Mouse (Mus musculus) lung, embryonic 15.5 days (tissue): ENCODE measurements at regions not wholly inside any gene's neighbourhood (a gene's known extent, or its start where the extent isn't known, plus 50 kb on each side); places are given as distances from the start of the nearest gene placed in this dataset.

Experiments
- ATAC-seq: fragments of 200-750 bp; cut with Nextera tagmentation; 2 replicates; pipeline ENCODE4 v1.8.0; 2017; ENCODE audit warnings: moderate number of reproducible peaks, borderline replicate concordance; ENCODE audit not compliant: low FRiP score, low TSS enrichment; ENCODE audit errors: extremely low read depth
- H3K27ac ChIP-seq: fragments of 300-500 bp; sonication (generic); 2 replicates; pipeline ENCODE4 v1.5.1; 2015; ENCODE audit warnings: moderate library complexity, mild to moderate bottlenecking, inconsistent platforms
- H3K27me3 ChIP-seq: fragments of 300-500 bp; sonication (generic); 2 replicates; pipeline ENCODE4 v1.6.1; 2015; ENCODE audit warnings: inconsistent platforms
- H3K36me3 ChIP-seq: fragments of 300-500 bp; sonication (generic); 2 replicates; pipeline ENCODE4 v1.6.1; 2015; ENCODE audit warnings: inconsistent platforms
- H3K4me1 ChIP-seq: fragments of 300-500 bp; sonication (generic); 2 replicates; pipeline ENCODE4 v1.6.1; 2015; ENCODE audit warnings: inconsistent platforms
- H3K4me2 ChIP-seq: fragments of 300-500 bp; sonication (generic); 2 replicates; pipeline ENCODE4 v1.6.1; 2015; ENCODE audit warnings: inconsistent platforms, mild to moderate bottlenecking, moderate library complexity
- H3K4me3 ChIP-seq: fragments of 300-500 bp; sonication (generic); 2 replicates; pipeline ENCODE4 v1.5.1; 2015; ENCODE audit warnings: mild to moderate bottlenecking, inconsistent platforms
- H3K9ac ChIP-seq: fragments of 300-500 bp; sonication (generic); 2 replicates; pipeline ENCODE4 v1.6.1; 2015; ENCODE audit warnings: inconsistent platforms
- H3K9me3 ChIP-seq: fragments of 300-500 bp; sonication (generic); 2 replicates; pipeline ENCODE4 v1.6.1; 2016; ENCODE audit warnings: inconsistent platforms
- WGBS: fragments of 180-500 bp; shearing (Covaris S2); methylation state at CpG from one replicate; pipeline ENCODE4 v1.1.7; 2015; 5-methylcytosine and 5-hydroxymethylcytosine counted together

- 80% methylated on average over 1 of the region's 1 CpGs for WGBS
- Histone ChIP-seq H3K4me2 (no peak overlapping the region), H3K27me3 (no peaks in the 10 kb centered on the region), H3K9me3 (no peaks in the 10 kb centered on the region), H3K27ac (no peak overlapping the region), H3K4me1 (no peaks in the 10 kb centered on the region), H3K36me3 (no peaks in the 10 kb centered on the region), H3K4me3 (no peak overlapping the region), H3K9ac (no peak overlapping the region)
- no peak for ATAC-seq
These were observed 68.3 kb downstream of the Cd83 start for GRCm38 (mm10) chr13:43852888-43853287.

- Histone ChIP-seq H3K9me3 (no peaks in the 10 kb centered on the region), H3K4me3 (no peak overlapping the region), H3K27ac (no peak overlapping the region), H3K4me2 (no peak overlapping the region), H3K9ac (no peak overlapping the region), H3K4me1 (no peaks in the 10 kb centered on the region), H3K36me3 (no peaks in the 10 kb centered on the region), H3K27me3 (no peaks in the 10 kb centered on the region)
- ATAC-seq, result no peak
- WGBS, result 88% methylated on average over 2 of the region's 2 CpGs
These were observed 70.4 kb downstream of the Cd83 start for GRCm38 (mm10) chr13:43854973-43855372.

- Histone ChIP-seq H3K4me2 (no peak overlapping the region), H3K27me3 (no peaks in the 10 kb centered on the region), H3K9ac (no peak overlapping the region), H3K27ac (no peak overlapping the region), H3K9me3 (no peaks in the 10 kb centered on the region), H3K36me3 (no peaks in the 10 kb centered on the region), H3K4me1 (peaks cover 37% of the 10 kb centered on the region), H3K4me3 (no peak overlapping the region)
- ATAC-seq, result no peak
- WGBS, result 45% methylated on average over 4 of the region's 4 CpGs
These were observed 76.4 kb downstream of the Cd83 start for GRCm38 (mm10) chr13:43860932-43861331.

- H3K27ac ChIP-seq, result no peak overlapping the region
- no peak for ATAC-seq
- H3K4me2 ChIP-seq, result no peak overlapping the region
- no peak overlapping the region for H3K4me3 ChIP-seq
- peaks cover 37% of the 10 kb centered on the region for H3K4me1 ChIP-seq
- H3K36me3 ChIP-seq, result no peaks in the 10 kb centered on the region
- 74% methylated on average over 7 of the region's 7 CpGs for WGBS
- H3K9me3 ChIP-seq, result no peaks in the 10 kb centered on the region
- H3K27me3 ChIP-seq, result no peaks in the 10 kb centered on the region
- H3K9ac ChIP-seq, result no peak overlapping the region
These were observed 76.8 kb downstream of the Cd83 start for GRCm38 (mm10) chr13:43861424-43861823.

GRCm38 (mm10) chr13:43862056-43862455 is 77.5 kb downstream of the Cd83 start:
- no peak overlapping the region for H3K27ac ChIP-seq
- H3K9ac ChIP-seq, result no peak overlapping the region
- ATAC-seq, result no peak
- H3K36me3 ChIP-seq, result no peaks in the 10 kb centered on the region
- no peak overlapping the region for H3K4me2 ChIP-seq
- WGBS, result 61% methylated on average over 5 of the region's 5 CpGs
- H3K9me3 ChIP-seq, result no peaks in the 10 kb centered on the region
- H3K4me1 ChIP-seq, result peaks cover 37% of the 10 kb centered on the region
- H3K27me3 ChIP-seq, result no peaks in the 10 kb centered on the region
- no peak overlapping the region for H3K4me3 ChIP-seq

GRCm38 (mm10) chr13:43862586-43862985 is 78.0 kb downstream of the Cd83 start:
- 44% methylated on average over 6 of the region's 6 CpGs for WGBS
- H3K27ac ChIP-seq, result peak overlapping the region; percentile 25; the same call in 1 of the 2 replicates
- H3K4me1 ChIP-seq, result peaks cover 37% of the 10 kb centered on the region

GRCm38 (mm10) chr13:43863581-43864100 is 79.1 kb downstream of the Cd83 start:
- Histone ChIP-seq H3K9ac (no peak overlapping the region), H3K4me2 (no peak overlapping the region), H3K36me3 (no peaks in the 10 kb centered on the region), H3K9me3 (no peaks in the 10 kb centered on the region), H3K27me3 (no peaks in the 10 kb centered on the region), H3K4me1 (peaks cover 37% of the 10 kb centered on the region), H3K4me3 (no peak overlapping the region), H3K27ac (no peak overlapping the region; the same call in 1 of the 2 replicates)
- ATAC-seq, result no peak
- 79% methylated on average over 7 of the region's 7 CpGs for WGBS

More at GRCm38 (mm10) chr13:43862586-43862985, 78.0 kb downstream of the Cd83 start:
- no peaks in the 10 kb centered on the region for H3K36me3 ChIP-seq
- no peak overlapping the region for H3K9ac ChIP-seq
- H3K27me3 ChIP-seq, result no peaks in the 10 kb centered on the region
- no peak overlapping the region for H3K4me3 ChIP-seq
- H3K9me3 ChIP-seq, result no peaks in the 10 kb centered on the region
- H3K4me2 ChIP-seq, result no peak overlapping the region
- no peak for ATAC-seq

GRCm38 (mm10) chr13:43864153-43864861 is 79.7 kb downstream of the Cd83 start:
- no peaks in the 10 kb centered on the region for H3K27me3 ChIP-seq
- H3K4me3 ChIP-seq, result peak overlapping the region; percentile 25
- peak overlapping the region; percentile 56 for H3K4me2 ChIP-seq
- no peaks in the 10 kb centered on the region for H3K9me3 ChIP-seq
- peaks cover 41% of the 10 kb centered on the region for H3K4me1 ChIP-seq
- no peaks in the 10 kb centered on the region for H3K36me3 ChIP-seq
- peak overlapping the region; percentile 76 for H3K27ac ChIP-seq
- H3K9ac ChIP-seq, result peak overlapping the region; percentile 31
- 1% methylated on average over 35 of the region's 35 CpGs for WGBS
- peak; percentile 99 for ATAC-seq

- peak overlapping the region; percentile 24 for H3K4me3 ChIP-seq
- H3K9me3 ChIP-seq, result no peaks in the 10 kb centered on the region
- peak overlapping the region; percentile 76 for H3K27ac ChIP-seq
- H3K4me1 ChIP-seq, result peaks cover 41% of the 10 kb centered on the region
- ATAC-seq, result peak; percentile 12; the same call in 1 of the 2 replicates
- WGBS, result 3% methylated on average over 20 of the region's 20 CpGs
- H3K9ac ChIP-seq, result peak overlapping the region; percentile 31
- no peaks in the 10 kb centered on the region for H3K36me3 ChIP-seq
- H3K27me3 ChIP-seq, result no peaks in the 10 kb centered on the region
- H3K4me2 ChIP-seq, result peak overlapping the region; percentile 56
These were observed 80.5 kb downstream of the Cd83 start for GRCm38 (mm10) chr13:43865036-43865435.

- WGBS, result 86% methylated on average over 9 of the region's 9 CpGs
- Histone ChIP-seq H3K9ac (no peak overlapping the region), H3K9me3 (no peaks in the 10 kb centered on the region), H3K4me2 (no peak overlapping the region), H3K36me3 (no peaks in the 10 kb centered on the region), H3K4me1 (0 out of 2 replicates have a peak, but pooled peaks cover 6% of the 10 kb centered on the region), H3K4me3 (no peak overlapping the region), H3K27me3 (no peaks in the 10 kb centered on the region), H3K27ac (no peak overlapping the region)
- ATAC-seq, result no peak
These were observed 91.3 kb downstream of the Cd83 start for GRCm38 (mm10) chr13:43875895-43876294.

GRCm38 (mm10) chr13:43887284-43887683 is 102.7 kb downstream of the Cd83 start:
- no peaks in the 10 kb centered on the region for H3K36me3 ChIP-seq
- H3K9me3 ChIP-seq, result no peaks in the 10 kb centered on the region
- H3K27ac ChIP-seq, result no peak overlapping the region
- H3K4me3 ChIP-seq, result no peak overlapping the region
- H3K27me3 ChIP-seq, result no peaks in the 10 kb centered on the region
- 96% methylated on average over 3 of the region's 3 CpGs for WGBS
- no peak overlapping the region for H3K9ac ChIP-seq
- peaks cover 5% of the 10 kb centered on the region; the same call in 1 of the 2 replicates for H3K4me1 ChIP-seq
- no peak overlapping the region for H3K4me2 ChIP-seq
- ATAC-seq, result no peak

- Histone ChIP-seq H3K27ac (peak overlapping the region; percentile 38; the same call in 1 of the 2 replicates), H3K4me3 (no peak overlapping the region), H3K36me3 (no peaks in the 10 kb centered on the region), H3K4me2 (no peak overlapping the region), H3K9me3 (no peaks in the 10 kb centered on the region), H3K9ac (no peak overlapping the region), H3K4me1 (peaks cover 5% of the 10 kb centered on the region; the same call in 1 of the 2 replicates), H3K27me3 (no peaks in the 10 kb centered on the region)
- ATAC-seq, result peak; percentile 64; the same call in 1 of the 2 replicates
- WGBS, result 56% methylated on average over 3 of the region's 3 CpGs
These were observed 107.4 kb downstream of the Cd83 start for GRCm38 (mm10) chr13:43891928-43892327.
